Mouse (Mus musculus) CH12.LX (cell line): ENCODE results near the gene Ldlrad3. TPM values are rescaled to one million over a fixed set of nuclear protein-coding genes. Genes with fewer than 3 reads are reported as not detected.

Experiments
- DNase-seq: peaks from one replicate; pipeline ENCODE4 v3.0.0-alpha.2; 2013; ENCODE audit errors: extremely low read depth
- H3K27ac ChIP-seq: 2 replicates; pipeline ENCODE4 v1.5.1; 2012; ENCODE audit warnings: low read depth, mild to moderate bottlenecking, control low read depth, moderate library complexity; ENCODE audit not compliant: insufficient read depth
- H3K27me3 ChIP-seq: replicated peaks from 2 replicates; pipeline ENCODE3; 2012; ENCODE audit warnings: inconsistent platforms
- H3K36me3 ChIP-seq, 2 experiments: replicated peaks in 1 of 2; 2 replicates each; pipeline versions ENCODE3 to v1.6.1; 2012; ENCODE audit warnings: inconsistent platforms in 1 of 2, low read length in 1 of 2, mild to moderate bottlenecking in 1 of 2, mixed read lengths in 1 of 2, moderate library complexity in 1 of 2; ENCODE audit not compliant: control insufficient read depth in 1 of 2, insufficient read depth in 1 of 2
- H3K4me1 ChIP-seq, 2 experiments: 2 replicates each; pipeline ENCODE4 v1.6.1; 2012; ENCODE audit warnings: inconsistent platforms in 1 of 2, moderate library complexity in 1 of 2; ENCODE audit not compliant: insufficient read depth in 2 of 2, control insufficient read depth in 1 of 2
- H3K4me2 ChIP-seq: 2 replicates; pipeline ENCODE4 v1.6.1; 2012; ENCODE audit warnings: low read depth, mild to moderate bottlenecking, control low read depth; ENCODE audit not compliant: poor library complexity, insufficient read depth, severe bottlenecking
- H3K4me3 ChIP-seq, 3 experiments: fragments of 150-350 bp in 1 of 3; sonication (generic) in 1 of 3; replicated peaks in 1 of 3; 2 replicates each; pipeline versions ENCODE3 to v1.5.1; 2011 to 2012; ENCODE audit warnings: low read depth in 2 of 3, low read length in 2 of 3, mild to moderate bottlenecking in 2 of 3, moderate library complexity in 2 of 3, control low read depth in 1 of 3, improper control_type of control experiment in 1 of 3, inconsistent platforms in 1 of 3, mixed read lengths in 1 of 3; ENCODE audit not compliant: poor library complexity in 1 of 3
- H3K79me2 ChIP-seq: replicated peaks from 2 replicates; pipeline ENCODE4 v1.6.1; 2012; ENCODE audit warnings: mild to moderate bottlenecking, moderate library complexity; ENCODE audit not compliant: control insufficient read depth, poor library complexity, insufficient read depth, severe bottlenecking; ENCODE audit errors: extremely low read depth
- H3K9ac ChIP-seq: 2 replicates; pipeline ENCODE4 v1.6.1; 2012; ENCODE audit warnings: low read depth, mild to moderate bottlenecking, control low read depth, moderate library complexity; ENCODE audit not compliant: insufficient read depth
- H3K9me3 ChIP-seq: replicated peaks from 2 replicates; pipeline ENCODE3; 2012; ENCODE audit warnings: low read length, inconsistent platforms, mixed read lengths
- BHLHE40 ChIP-seq: IDR thresholded peaks from 2 replicates; pipeline ENCODE4 v1.6.1; 2011; ENCODE audit warnings: mild to moderate bottlenecking, low read depth, low read length, improper control_type of control experiment
- CHD2 ChIP-seq: IDR thresholded peaks from 2 replicates; pipeline ENCODE4 v1.6.1; 2011; ENCODE audit warnings: low read length, improper control_type of control experiment
- ELF1 ChIP-seq: IDR thresholded peaks from 2 replicates; pipeline ENCODE4 v1.6.1; 2014; ENCODE audit warnings: low read depth, mild to moderate bottlenecking, inconsistent platforms, low read length, improper control_type of control experiment
- HCFC1 ChIP-seq: IDR thresholded peaks from 2 replicates; pipeline ENCODE4 v1.6.1; 2012; ENCODE audit warnings: low read depth, mild to moderate bottlenecking, inconsistent platforms, low read length, improper control_type of control experiment
- IRF4 ChIP-seq: IDR thresholded peaks from 2 replicates; pipeline ENCODE4 v1.6.1; 2014; ENCODE audit warnings: low read depth, mild to moderate bottlenecking, inconsistent platforms, low read length, improper control_type of control experiment
- JUN ChIP-seq: IDR thresholded peaks from 2 replicates; pipeline ENCODE4 v1.6.1; 2011; ENCODE audit warnings: low read depth, mild to moderate bottlenecking, low read length, improper control_type of control experiment, moderate library complexity; ENCODE audit not compliant: insufficient read depth
- JUND ChIP-seq: conservative IDR thresholded peaks from 2 replicates; pipeline ENCODE4 v1.6.1; 2011; ENCODE audit warnings: low read depth, low read length, improper control_type of control experiment
- MAZ ChIP-seq: IDR thresholded peaks from 2 replicates; pipeline ENCODE4 v1.6.1; 2012; ENCODE audit warnings: low read depth, mild to moderate bottlenecking, inconsistent platforms, low read length, improper control_type of control experiment, moderate library complexity
- MEF2A ChIP-seq: IDR thresholded peaks from 2 replicates; pipeline ENCODE4 v1.6.1; 2014; ENCODE audit warnings: low read depth, mild to moderate bottlenecking, inconsistent platforms, low read length, improper control_type of control experiment, borderline replicate concordance
- MYC ChIP-seq: IDR thresholded peaks from 2 replicates; pipeline ENCODE4 v1.6.1; 2011; ENCODE audit warnings: low read depth, mild to moderate bottlenecking, improper control_type of control experiment, low read length
- NRF1 ChIP-seq: IDR thresholded peaks from 2 replicates; pipeline ENCODE4 v1.6.1; 2014; ENCODE audit warnings: low read depth, mild to moderate bottlenecking, inconsistent platforms, low read length, improper control_type of control experiment, moderate library complexity
- PAX5 ChIP-seq: IDR thresholded peaks from 2 replicates; pipeline ENCODE4 v1.6.1; 2012; ENCODE audit warnings: low read length, inconsistent platforms, mixed read lengths
- POLR2A ChIP-seq: IDR thresholded peaks from 2 replicates; pipeline ENCODE4 v1.6.1; 2011; ENCODE audit warnings: low read depth, mild to moderate bottlenecking, improper control_type of control experiment, low read length
- RAD21 ChIP-seq: IDR thresholded peaks from 2 replicates; pipeline ENCODE4 v1.6.1; 2011; ENCODE audit warnings: low read depth, mild to moderate bottlenecking, low read length, improper control_type of control experiment, moderate library complexity
- RCOR1 ChIP-seq: conservative IDR thresholded peaks from 2 replicates; pipeline ENCODE4 v1.6.1; 2012; ENCODE audit warnings: low read depth, mild to moderate bottlenecking, inconsistent platforms, low read length, improper control_type of control experiment
- SIN3A ChIP-seq: IDR thresholded peaks from 2 replicates; pipeline ENCODE4 v1.6.1; 2012; ENCODE audit warnings: low read length, improper control_type of control experiment, inconsistent platforms
- SMC3 ChIP-seq: IDR thresholded peaks from 2 replicates; pipeline ENCODE4 v1.6.1; 2011; ENCODE audit warnings: low read depth, low read length, improper control_type of control experiment
- TBP ChIP-seq: conservative IDR thresholded peaks from 2 replicates; pipeline ENCODE4 v1.6.1; 2011; ENCODE audit warnings: low read depth, low read length, improper control_type of control experiment
- TCF12 ChIP-seq: IDR thresholded peaks from 2 replicates; pipeline ENCODE4 v1.6.1; 2014; ENCODE audit warnings: low read depth, mild to moderate bottlenecking, inconsistent platforms, low read length, improper control_type of control experiment
- UBTF ChIP-seq: IDR thresholded peaks from 2 replicates; pipeline ENCODE4 v1.6.1; 2012; ENCODE audit warnings: low read depth, mild to moderate bottlenecking, inconsistent platforms, low read length, improper control_type of control experiment, moderate library complexity
- USF1 ChIP-seq: IDR thresholded peaks from 2 replicates; pipeline ENCODE4 v1.6.1; 2014; ENCODE audit warnings: low read depth, mild to moderate bottlenecking, inconsistent platforms, low read length, improper control_type of control experiment
- ZC3H11A ChIP-seq: IDR thresholded peaks from 2 replicates; pipeline ENCODE4 v1.6.1; 2012; ENCODE audit warnings: low read depth, mild to moderate bottlenecking, inconsistent platforms, low read length, improper control_type of control experiment
- ZMIZ1 ChIP-seq: IDR thresholded peaks from 2 replicates; pipeline ENCODE4 v1.6.1; 2012; ENCODE audit warnings: low read depth, mild to moderate bottlenecking, inconsistent platforms, low read length, improper control_type of control experiment
- dilution Hi-C: fragments of 300-500 bp; cut with MboI; formaldehyde crosslinking; loops from 2 replicates; pipeline ENCODE4 v1.14.3; 2020; ENCODE audit warnings: low sequenced_read_pairs; ENCODE audit not compliant: extremely low pct_unique_long_range_greater_than_20kb, extremely low pct_ligation_motif_present
- in situ Hi-C: fragments of 300-500 bp; cut with MboI; formaldehyde crosslinking; loops from 3 replicates; pipeline ENCODE4 v1.14.3; 2019; ENCODE audit warnings: low sequenced_read_pairs, low pct_ligation_motif_present, low pct_unique_long_range_greater_than_20kb, mixed read lengths
- polyA plus RNA-seq: library from polyadenylated mRNA; unstranded; fragments of >175 nt; gene quantifications from 2 replicates; pipeline ENCODE4 v1.2.1, GENCODE M21; 2012; ENCODE audit warnings: low read depth; ENCODE audit not compliant: insufficient read length
- total RNA-seq, 2 experiments: library from RNA; depleted of rRNA; stranded (reverse); fragments of 300-350 nt in 1 of 2; fragments of >200 nt in 1 of 2; gene quantifications; 2 replicates each; pipeline ENCODE4 v1.2.3; 2012 to 2014

Gene Ldlrad3
- total and polyA plus RNA-seq, 3 experiments: 0.30 to 2.7 (median 2.1) TPM

GRCm38 (mm10) chr2:102103955-102104354, 82.2 kb downstream of the Ldlrad3 start:
- no peaks in the 10 kb centered on the region for H3K9me3 ChIP-seq
- no peak overlapping the region for H3K4me3 ChIP-seq
- H3K4me2 ChIP-seq: no peak overlapping the region
- no peaks in the 10 kb centered on the region for H3K27me3 ChIP-seq
- in situ Hi-C loops: no loop called here
- no peak for TF ChIP-seq NRF1
- no peak for TF ChIP-seq ZMIZ1
- no peak for TF ChIP-seq SMC3
- no peak for TF ChIP-seq JUND
- TF ChIP-seq USF1: no peak
- TF ChIP-seq MYC: no peak
- no peak for TF ChIP-seq JUN
- no peak for TF ChIP-seq RCOR1
- no peak for TF ChIP-seq CHD2
- TF ChIP-seq, all 38 proteins: peak for 0
- dilution Hi-C loops: no loop called here
- no peaks in the 10 kb centered on the region for H3K4me1 ChIP-seq
- no peaks in the 10 kb centered on the region for H3K36me3 ChIP-seq
- no peak overlapping the region for H3K27ac ChIP-seq
- no peak overlapping the region for H3K9ac ChIP-seq
- no peak for DNase-seq
- no peaks in the 10 kb centered on the region for H3K79me2 ChIP-seq

- H3K4me3 ChIP-seq: no peak overlapping the region
- H3K27me3 ChIP-seq: no peaks in the 10 kb centered on the region
- no peak for DNase-seq
- H3K36me3 ChIP-seq: no peaks in the 10 kb centered on the region
- no peaks in the 10 kb centered on the region for H3K79me2 ChIP-seq
- no peaks in the 10 kb centered on the region for H3K4me1 ChIP-seq
- dilution Hi-C loops (no loop called here), in situ Hi-C loops (no loop called here)
- no peak overlapping the region for H3K4me2 ChIP-seq
- no peaks in the 10 kb centered on the region for H3K9me3 ChIP-seq
- H3K27ac ChIP-seq: no peak overlapping the region
- H3K9ac ChIP-seq: no peak overlapping the region
- TF ChIP-seq POLR2A (no peak), MYC (no peak), JUND (no peak), UBTF (no peak), ZMIZ1 (no peak), CHD2 (no peak), MAZ (no peak), IRF4 (no peak), RAD21 (no peak), ZC3H11A (no peak), SIN3A (no peak), TCF12 (no peak), PAX5 (no peak), HCFC1 (no peak), ELF1 (no peak), NRF1 (no peak), MEF2A (no peak), TBP (no peak), BHLHE40 (no peak)
- TF ChIP-seq, all 38 proteins: peak for 0
Observed at GRCm38 (mm10) chr2:102100490-102100889, 85.7 kb downstream of the Ldlrad3 start.
